Mouse (Mus musculus) retina, postnatal 1 day (tissue): ENCODE data around the gene Pole3.

Experiments
- DNase-seq: peaks from one replicate; pipeline ENCODE4 v3.0.0-alpha.2; 2012

The Pole3 gene

GRCm38 (mm10) chr4:62524651-62525488, at the start of gene Pole3, which contains the start of gene 4933430I17Rik:
TSS of gene Pole3 (minus strand) at chr4:62525068.
TSS of gene 4933430I17Rik (plus strand) at chr4:62525369.
- DNase-seq, result peak; percentile 99

GRCm38 (mm10) chr4:62570029-62570428, 45.2 kb upstream of the Pole3 start:
- no peak for DNase-seq

- no peak for DNase-seq
Measured at GRCm38 (mm10) chr4:62569603-62570002, 44.7 kb upstream of the Pole3 start.

- DNase-seq, result no peak
Measured at GRCm38 (mm10) chr4:62568359-62568758, 43.5 kb upstream of the Pole3 start.

GRCm38 (mm10) chr4:62567696-62568095, 42.8 kb upstream of the Pole3 start:
- DNase-seq, result no peak

GRCm38 (mm10) chr4:62566530-62566929, 41.7 kb upstream of the Pole3 start:
- DNase-seq, result no peak

GRCm38 (mm10) chr4:62562006-62562405, 37.1 kb upstream of the Pole3 start:
- no peak for DNase-seq

- DNase-seq, result no peak
Measured at GRCm38 (mm10) chr4:62561630-62562001, 36.7 kb upstream of the Pole3 start.

GRCm38 (mm10) chr4:62560963-62561629, 36.2 kb upstream of the Pole3 start:
- peak; percentile 90 for DNase-seq

- DNase-seq, result no peak
Measured at GRCm38 (mm10) chr4:62559797-62560329, 35.0 kb upstream of the Pole3 start, which contains the start of gene Rgs3. TSS of gene Rgs3 (plus strand) at chr4:62559847.

GRCm38 (mm10) chr4:62557436-62557835, 32.6 kb upstream of the Pole3 start:
- no peak for DNase-seq

- DNase-seq, result no peak
Measured at GRCm38 (mm10) chr4:62551966-62552365, 27.1 kb upstream of the Pole3 start.

- no peak for DNase-seq
Measured at GRCm38 (mm10) chr4:62544801-62545200, 19.9 kb upstream of the Pole3 start.

GRCm38 (mm10) chr4:62543782-62544181, 18.9 kb upstream of the Pole3 start:
- no peak for DNase-seq

- no peak for DNase-seq
Measured at GRCm38 (mm10) chr4:62541802-62542201, 16.9 kb upstream of the Pole3 start.

GRCm38 (mm10) chr4:62533729-62534128, 8.9 kb upstream of the Pole3 start:
- no peak for DNase-seq

GRCm38 (mm10) chr4:62527655-62528054, 2.8 kb upstream of the Pole3 start:
- no peak for DNase-seq

- DNase-seq, result no peak
Measured at GRCm38 (mm10) chr4:62526256-62526655, 1.4 kb upstream of the Pole3 start.

GRCm38 (mm10) chr4:62525489-62525811, 582 bp upstream of the Pole3 start:
- no peak for DNase-seq

- no peak for DNase-seq
Measured at GRCm38 (mm10) chr4:62520892-62521400, 3.9 kb downstream of the Pole3 start.

GRCm38 (mm10) chr4:62519849-62520233, 5.0 kb downstream of the Pole3 start, which contains the start of gene Alad:
TSS of gene Alad (minus strand) at chr4:62519918.
- peak; percentile 93 for DNase-seq

- no peak for DNase-seq
Measured at GRCm38 (mm10) chr4:62519122-62519848, 5.6 kb downstream of the Pole3 start.
